Mouse (Mus musculus) gastrocnemius, postnatal 25 days (tissue): ENCODE data around the gene Hfe2. TPM values are rescaled to one million over a fixed set of nuclear protein-coding genes. Genes with fewer than 3 reads are reported as not detected.
A peak's percentile ranks its signal among the peaks of the same experiment; 100 is the strongest.

ENCODE experiments used
- DNase-seq: peaks from one replicate; pipeline ENCODE4 v3.0.0; 2022
- total RNA-seq, 2 experiments: library from RNA; stranded (reverse); gene quantifications; 1 replicate in 1 of 2; 2 replicates in 1 of 2; pipeline ENCODE4 v1.2.3; 2021

The Hfe2 gene
- total RNA-seq, 2 experiments from 2014 or later: 474 to 621 TPM

DNA sequence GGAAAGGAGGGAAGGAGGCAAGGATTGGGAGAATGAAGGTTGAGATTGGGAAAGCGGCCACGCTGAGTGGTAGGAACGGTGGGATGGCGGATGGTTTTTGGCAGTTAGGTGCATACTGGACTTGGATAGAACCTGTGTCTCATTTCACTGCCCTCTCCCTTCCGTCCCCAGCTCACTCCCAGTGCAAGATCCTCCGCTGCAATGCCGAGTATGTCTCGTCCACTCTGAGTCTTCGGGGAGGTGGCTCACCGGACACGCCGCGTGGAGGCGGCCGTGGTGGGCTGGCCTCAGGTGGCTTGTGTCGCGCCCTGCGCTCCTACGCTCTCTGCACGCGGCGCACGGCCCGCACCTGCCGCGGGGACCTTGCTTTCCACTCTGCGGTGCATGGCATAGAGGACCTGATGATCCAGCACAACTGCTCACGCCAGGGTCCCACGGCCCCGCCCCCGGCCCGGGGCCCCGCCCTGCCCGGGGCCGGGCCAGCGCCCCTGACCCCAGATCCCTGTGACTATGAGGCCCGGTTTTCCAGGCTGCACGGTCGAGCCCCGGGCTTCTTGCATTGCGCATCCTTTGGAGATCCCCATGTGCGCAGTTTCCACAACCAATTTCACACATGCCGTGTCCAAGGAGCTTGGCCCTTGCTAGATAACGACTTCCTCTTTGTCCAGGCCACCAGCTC is 2.0 kb downstream of the Hfe2 start:
- DNase-seq: no peak

DNA sequence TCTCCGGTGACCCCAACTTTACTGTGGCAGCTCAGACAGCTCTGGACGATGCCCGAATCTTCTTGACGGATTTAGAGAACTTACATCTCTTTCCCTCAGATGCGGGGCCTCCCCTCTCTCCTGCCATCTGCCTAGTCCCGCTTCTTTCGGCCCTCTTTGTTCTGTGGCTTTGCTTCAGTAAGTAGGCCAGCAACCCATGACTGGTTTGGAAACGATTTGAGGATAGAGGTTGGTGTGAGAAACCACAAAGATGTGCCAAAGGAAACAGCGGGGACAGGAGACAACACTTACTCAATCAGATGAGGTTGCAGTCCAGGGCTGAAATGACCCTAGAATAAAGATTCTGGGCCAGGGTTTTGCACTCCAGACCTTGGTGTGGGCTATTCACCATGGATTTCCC is 3.5 kb downstream of the Hfe2 start:
- DNase-seq: no peak

DNA sequence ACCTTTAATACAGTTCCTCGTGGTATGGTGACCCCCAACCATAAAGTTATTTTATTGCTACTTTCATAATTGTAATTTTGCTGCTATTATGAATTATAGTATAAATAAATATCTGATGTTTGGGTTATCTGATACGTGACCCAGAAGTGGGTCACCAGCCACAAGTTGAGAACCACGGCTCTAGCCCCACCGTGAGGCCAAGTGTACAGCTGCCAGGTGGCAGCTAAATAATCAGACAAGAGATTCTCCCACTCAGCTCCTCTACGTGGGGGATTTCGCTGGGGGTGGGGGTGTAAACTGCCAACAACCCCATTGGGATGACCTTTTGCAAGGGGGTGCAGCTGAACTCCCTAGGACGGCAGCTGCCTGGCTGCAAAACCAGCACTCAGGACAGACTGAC is 7.1 kb downstream of the Hfe2 start:
- no peak for DNase-seq

DNA sequence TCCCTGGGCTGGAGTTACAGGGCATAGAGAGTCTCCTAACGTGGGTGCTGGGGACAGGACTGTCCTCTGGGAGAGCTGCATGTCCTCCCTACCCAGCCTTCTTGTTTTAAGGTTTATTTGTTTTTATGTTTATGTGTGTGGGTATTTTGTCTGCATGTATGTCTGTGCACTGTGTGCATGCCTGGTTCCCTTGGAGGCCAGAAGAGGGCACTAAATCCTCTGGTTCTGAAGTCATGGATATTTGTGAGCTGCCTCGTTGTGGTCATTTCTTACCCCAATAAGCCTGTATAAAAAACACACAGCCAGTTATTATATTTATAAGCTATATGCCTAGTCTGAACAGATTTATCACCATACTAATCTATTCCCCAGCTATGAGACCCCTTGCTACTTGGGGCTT is 9.3 kb downstream of the Hfe2 start:
- DNase-seq: no peak

DNA sequence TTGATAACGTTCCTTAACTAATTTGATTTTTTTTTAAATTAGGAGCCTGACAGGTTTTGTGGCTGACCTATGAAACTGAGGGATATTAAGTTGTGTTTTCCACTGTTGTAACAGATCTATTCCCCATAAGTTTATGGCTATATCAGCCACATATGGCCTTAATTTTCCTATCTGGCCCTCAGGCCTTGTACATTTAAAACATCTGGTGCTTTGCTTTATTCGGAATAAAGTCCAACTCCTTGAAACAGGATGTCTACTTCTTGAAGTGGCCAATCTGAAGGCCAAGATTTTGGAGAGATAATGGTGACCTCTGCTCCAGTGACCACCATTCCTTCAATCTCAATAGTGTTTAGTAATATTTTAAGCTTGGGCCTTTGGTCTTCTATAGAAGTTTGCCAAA is 14.3 kb downstream of the Hfe2 start:
- DNase-seq: no peak

DNA sequence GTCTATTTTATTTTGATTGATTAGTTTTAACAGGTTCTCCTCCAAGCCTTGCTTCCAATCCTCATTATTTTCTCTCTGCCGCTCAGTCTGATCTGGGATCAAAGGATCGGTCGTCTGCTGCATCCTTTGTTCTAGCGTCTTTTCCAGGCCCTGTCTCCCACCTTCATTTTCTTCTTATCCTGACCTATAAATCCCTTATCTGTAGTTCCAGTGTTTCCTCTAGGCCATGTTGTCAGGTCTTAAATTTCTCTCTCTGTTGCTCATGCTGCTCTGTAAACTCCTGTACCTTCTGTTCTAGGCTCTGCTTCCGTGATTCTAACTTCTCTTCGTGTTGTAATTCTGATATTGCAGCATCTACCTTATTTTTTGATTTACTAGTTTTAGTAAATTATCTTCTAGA is 15.8 kb downstream of the Hfe2 start:
- DNase-seq: no peak

DNA sequence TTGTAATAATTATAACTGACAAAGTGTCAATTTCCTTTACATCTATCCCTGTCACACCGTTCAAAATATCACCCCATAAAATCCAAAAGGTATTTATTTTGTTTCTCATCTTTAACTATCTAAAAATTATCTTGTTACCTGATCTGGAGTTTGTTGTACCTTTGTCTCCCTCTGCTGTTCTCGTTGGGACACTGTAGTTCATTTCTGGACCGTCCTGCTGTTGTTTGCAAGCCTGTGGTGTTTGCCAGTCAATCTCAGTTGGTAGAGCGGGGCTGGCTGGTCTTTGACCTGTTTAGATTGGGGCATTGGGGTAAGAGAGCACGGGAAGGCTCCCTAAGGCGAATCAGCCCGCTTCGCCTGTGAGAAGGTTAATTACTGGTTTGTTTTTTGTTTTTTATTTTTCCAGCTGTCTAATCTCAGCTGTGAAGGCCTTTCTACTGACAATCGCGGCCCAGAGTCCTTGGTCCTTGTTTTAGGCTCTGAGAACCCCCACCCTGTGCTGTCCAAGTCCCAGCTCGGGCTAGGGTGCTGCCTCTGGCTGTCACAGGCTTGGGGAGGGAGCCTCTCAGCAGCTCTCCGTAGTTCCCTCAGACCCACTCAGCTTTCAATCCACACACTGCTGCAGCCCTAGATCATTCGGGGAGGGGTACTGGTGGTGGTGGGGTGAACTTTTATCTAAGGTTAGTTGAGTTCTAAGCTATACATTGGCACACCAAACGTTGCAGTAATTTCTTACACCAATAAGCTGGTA is 16.5 kb downstream of the Hfe2 start:
- no peak for DNase-seq

DNA sequence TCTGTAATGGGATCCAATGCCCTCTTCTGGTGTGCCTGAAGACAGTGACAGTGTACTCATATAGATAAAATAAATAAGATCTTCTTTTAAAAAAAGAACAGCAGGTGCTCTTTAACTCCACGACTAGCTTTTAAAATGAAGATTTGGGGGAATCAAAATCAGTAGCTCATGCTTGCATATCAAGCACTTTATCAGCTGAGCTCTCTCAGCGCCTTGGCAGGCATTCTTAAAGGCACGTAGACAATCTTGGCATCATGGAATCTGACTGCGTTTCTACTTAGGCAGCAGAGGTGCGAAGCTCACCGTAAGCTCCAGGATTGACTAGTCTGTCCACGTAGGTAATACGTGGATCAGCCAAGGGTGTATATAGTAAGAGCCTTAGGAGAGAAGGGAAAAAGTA is 17.6 kb downstream of the Hfe2 start:
- no peak for DNase-seq

DNA sequence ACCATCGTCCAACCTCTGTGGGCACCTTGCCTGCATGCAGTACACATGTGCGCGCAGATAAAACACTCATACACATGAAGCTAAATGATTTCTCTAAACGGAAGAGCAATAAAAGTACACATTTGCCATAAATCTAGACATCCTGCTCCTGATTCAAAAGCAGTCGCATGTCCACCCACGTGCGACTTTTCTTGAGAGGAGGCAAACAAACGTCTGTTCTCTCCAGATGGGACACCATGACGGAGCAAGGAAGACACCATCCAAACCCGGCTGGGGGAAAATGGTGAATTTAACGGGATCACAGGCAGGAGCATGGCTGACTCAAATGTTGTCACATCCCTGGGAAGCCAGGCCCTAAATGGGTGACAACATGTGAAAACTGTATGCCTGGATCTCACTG is 18.4 kb downstream of the Hfe2 start:
- no peak for DNase-seq

DNA sequence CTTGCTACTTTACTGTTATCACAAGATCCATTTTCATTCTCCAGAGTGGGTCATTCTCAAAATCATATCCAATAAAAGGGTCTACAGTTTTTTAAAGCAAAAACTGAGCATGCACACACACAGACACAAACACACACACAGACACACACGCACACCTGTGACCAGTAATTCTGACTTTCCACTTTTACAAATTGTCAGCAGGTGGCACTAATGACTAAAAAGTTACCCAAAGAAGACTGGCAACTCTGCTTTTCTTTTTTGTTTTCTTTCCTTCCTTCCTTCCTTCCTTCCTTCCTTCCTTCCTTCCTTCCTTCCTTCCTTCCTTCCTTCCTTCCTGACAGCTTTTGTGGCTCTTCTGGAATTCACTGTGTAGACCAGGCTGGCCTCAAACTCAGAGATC is 20.6 kb downstream of the Hfe2 start:
- no peak for DNase-seq

DNA sequence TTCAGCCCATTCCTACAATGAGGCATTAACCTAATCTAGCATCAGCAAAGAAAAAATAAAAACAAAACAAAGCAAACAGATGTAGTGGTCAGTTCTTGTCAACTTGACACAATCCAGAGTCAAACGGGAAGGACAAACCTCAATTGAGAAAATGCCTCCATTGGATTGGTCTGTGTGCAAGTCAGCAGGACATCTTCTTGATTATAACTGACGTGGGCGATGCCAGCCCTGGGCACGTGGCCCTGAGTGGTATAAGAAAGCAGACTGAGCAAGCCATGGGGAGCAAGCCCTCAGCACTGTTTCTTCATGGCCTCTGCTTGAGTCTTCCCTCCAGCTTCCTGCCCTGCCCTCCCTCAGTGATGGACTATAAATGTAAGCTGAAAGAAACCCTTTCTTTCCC is 21.9 kb downstream of the Hfe2 start:
- DNase-seq: no peak

DNA sequence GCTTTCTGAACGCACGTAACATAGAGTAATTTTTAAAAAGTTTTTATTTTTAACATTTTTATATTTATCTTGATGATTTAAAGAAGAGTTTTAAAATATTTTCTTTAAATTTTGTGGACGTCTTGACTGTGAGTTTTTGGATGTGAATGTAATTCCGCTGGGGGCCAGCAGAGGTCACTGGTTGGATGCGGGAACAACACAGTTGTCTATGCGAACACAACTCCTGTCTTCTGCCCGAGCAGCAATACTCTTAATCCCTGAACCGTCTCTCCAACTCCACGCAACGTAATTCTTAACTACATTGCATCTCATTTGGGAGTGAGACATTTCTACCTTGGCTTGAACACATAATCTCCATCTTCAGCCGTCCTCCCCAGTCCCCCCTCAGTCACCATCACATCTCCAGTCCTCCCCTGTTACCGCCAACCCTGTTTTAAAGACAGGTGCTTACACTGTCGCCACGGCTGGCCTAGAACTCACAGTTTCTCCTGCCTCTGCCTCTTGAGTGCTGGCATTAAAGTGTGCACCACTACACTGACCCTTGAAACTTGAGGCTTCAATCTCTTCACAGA is 22.5 kb downstream of the Hfe2 start:
- DNase-seq: peak; percentile 49

DNA sequence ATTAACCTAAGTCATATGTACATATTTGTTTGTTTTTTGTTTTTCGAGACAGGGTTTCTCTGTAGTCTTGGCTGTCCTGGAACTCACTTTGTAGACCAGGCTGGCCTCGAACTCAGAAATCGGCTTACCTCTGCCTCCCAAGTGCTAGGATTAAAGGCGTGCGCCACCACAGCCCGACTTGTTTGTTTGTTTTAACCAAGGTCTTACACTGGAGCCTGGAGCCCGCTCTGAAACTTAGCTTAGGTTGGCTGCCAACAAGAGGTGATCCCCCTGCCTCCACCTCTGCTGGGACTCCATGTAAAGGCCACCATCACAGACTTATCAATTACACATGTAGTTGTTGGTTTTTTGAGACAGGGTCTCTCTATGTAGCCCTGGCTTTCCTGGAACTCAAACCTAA is 23.9 kb downstream of the Hfe2 start:
- DNase-seq: no peak

DNA sequence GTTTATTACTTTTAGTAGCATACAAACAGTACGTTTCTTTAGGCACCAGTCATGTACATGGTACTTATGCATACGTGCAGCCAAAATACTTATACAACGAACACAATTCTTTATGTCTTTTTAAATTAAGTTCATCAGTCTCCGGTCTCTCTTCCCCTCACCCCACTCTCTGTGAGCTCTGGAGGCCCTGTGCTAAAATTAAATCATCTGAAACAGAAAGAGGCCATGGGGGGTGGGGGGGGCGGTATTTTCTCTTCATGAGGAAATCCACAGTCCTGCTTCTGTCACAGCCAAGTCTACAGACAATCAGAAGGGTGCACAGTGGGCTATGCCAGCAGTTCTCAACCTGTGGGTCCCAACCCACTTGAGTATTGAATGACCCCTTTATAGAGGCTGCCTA is 24.4 kb downstream of the Hfe2 start:
- no peak for DNase-seq

DNA sequence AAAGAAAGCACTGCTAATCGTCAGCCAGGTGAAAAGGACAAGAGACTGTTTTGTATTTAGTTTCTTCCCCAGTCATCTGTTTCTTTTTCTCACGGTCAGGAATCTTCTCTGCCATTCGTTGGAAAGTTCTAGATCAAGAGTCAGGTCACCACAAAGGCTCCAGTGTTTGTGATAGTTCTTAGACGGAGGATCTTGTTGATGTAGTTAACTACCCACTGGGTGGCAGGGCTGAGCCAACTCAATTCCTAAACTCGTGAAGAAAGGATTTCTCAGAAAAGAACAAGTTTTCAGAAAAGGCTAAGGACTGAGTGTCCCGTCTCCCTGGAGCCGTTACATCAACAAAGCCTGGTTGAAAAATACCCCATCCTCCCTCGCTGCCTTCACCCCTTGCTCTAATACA is 26.2 kb downstream of the Hfe2 start:
- DNase-seq: peak; percentile 70

DNA sequence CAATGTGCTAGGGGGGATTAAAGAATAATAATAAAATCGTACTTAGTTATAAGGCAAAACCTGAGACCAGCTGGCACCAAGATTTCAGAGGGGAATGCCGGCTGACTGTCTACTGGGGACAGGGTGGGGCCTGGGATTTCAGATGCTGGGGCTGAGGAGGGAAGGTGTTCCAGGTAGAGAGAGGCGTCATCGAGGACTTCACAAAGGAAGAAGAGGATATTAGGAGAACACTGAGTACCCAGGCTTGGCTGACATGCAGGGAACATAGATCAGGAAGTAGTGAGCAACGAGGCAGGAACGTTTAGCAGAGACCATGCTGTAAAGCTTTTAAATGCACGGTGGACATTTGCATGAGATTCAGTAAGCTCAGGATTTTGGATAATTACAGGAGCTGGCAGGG is 26.9 kb downstream of the Hfe2 start:
- DNase-seq: no peak

DNA sequence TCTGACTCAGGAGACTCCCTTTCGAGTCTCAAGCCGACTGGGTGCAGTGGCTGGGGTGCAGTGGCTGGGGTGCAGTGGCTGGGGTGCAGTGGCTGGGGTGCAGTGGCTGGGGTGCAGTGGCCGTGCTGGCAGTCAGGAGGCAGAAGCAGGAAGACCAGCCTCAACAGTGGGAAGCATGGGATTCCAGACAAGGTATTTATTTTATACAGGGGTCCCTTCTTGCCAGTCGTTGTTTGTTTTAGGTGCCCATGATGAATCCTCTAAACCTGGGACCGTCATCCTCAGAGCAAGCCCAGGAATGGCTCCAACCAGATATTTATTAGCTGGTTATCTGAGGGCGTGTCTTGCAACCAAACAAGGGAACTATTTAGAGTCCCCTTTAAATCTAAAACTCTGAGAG is 28.6 kb downstream of the Hfe2 start:
- DNase-seq: no peak

DNA sequence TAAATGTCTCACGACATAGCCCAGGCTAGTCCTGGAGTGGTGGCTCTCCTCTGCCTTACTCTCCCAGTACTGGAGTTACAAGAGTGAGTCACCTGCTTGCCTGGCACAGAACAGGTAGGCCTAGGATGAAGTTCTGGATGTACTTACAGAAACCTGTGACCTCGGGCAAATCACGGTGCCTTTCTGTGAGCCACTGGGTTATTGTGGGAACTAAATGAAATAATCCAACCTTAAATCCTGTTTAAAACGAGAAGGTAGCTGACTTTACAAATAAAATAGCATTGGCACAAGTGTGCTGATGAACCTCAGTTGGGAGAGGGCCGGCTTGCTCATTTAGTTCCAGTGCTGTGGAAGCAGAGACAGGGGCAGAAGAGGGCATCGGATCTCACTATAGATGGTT is 29.3 kb downstream of the Hfe2 start:
- DNase-seq: no peak

DNA sequence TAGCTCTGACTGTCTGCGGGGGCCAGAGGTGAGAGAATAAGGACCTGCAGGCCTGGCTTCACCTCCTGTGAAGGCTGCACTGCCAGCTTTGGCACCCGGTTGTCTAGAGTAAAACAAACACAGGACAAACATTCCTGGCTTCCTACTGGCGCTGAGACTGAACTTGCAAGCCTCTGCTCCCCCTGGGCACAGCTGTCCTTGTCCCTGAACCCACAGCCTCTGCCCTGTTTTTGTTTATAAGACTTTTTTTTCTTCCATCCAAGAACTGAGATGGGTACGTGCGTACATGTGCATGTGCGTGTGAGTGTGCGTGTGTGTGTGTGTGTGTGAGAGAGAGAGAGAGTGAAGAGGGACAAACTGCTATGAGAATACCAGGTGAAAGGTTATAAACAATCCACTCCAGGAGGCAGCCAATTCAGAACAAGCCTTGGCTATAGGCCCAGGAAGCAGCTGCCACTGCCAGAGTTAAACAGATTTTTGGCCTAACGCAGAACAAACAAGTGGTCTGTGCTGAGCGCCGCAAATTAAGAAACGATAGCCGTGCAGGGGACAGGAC is 30.1 kb downstream of the Hfe2 start:
- peak; percentile 85 for DNase-seq

DNA sequence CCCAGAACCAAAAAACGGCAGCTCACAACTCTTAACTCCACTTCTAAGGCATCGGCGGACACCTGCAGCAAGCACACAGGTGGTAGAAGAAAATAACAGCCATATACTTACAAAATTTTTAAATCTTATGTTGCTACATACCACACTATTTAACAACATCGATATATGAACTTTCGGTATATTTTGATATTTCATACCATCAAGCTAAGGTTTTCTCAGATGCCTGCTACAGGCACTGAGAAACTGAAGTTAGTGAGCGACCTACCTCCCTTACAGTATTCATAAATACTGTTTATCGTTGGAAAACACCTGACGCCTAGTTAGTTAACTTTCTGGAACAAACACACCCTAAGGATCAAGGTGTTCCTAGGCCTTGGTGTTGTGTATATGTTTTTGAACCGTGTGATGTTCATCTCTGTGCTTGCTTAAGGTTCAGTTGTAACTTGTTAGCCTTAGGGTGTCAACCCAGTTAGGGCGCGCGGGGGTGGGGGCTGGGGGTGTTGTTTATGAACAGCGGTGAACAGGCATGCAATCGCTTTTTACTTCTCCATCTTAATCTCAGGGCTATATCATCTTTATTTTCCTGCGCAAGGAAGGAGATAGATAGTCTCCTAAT is 31.1 kb downstream of the Hfe2 start:
- DNase-seq: no peak

DNA sequence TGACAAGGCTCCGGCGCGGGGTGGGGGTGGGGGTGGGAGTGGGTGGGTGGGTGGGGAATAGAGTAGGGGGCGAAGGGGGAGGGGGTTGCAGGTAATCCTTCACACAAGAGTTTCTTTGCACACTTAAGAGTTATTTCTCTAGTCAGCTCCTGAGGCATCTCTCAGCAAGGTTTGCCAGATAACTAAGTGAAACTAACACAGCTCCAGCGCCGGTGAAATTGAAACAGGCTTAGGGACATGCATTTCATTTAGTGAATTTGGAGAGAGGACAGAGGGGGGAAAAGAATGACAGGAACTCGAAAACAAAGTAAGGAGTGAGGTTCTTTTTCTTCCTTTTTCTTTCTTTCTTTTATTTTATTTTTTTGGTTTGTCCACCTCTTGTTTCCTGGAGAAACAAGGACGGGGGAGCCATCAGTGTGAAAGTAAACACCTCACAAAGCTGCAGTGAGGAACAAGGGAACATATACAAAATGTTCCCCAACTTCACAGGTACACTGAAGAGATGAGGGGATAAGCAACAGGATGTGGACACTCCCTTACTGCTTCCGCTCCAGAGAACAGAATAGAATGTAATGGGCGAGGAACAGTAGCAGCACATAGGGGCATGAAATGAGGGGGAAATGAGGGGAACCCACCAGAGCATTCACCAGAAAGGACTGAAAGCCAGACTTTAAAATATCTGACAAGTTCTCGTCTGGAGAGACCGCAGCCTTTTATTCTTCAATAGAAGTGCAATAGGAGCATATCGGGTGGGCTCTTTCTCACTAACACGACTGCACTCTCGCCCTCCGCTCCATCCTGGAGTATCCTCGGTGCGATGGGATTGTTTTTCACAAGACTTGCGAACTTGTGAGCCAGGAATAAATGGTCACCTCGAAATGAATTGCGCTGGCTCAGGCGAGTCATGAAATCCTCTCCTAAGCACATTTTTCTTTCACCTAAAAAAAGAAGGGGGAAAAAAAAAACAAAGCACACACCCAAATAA is 32.0 kb downstream of the Hfe2 start:
- no peak for DNase-seq

DNA sequence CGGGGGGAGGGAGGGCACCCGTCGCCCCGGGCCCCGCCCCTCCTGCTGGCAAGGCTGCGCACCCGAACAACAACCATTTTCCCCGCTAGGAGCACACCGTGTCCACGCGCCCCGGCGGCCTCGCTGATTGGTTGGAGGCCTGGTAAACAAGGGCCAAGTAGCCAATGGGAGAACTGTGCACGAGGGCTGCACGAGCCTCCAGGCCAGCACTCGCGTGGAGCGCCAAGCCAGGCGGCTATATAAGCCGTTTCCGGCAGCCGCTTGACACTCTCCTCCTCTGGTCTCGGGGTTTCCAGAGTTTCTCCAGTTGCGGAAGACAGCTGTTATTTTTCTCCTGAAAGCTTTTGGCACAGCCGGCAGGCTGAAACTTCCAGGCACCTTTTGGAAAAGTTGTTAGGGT is 32.7 kb downstream of the Hfe2 start, which contains the start of gene Txnip:
Gene Txnip (plus strand): TSS at position 264 of the 400 bp plus-strand sequence.
- DNase-seq: peak; percentile 100
